Mouse (Mus musculus) CD4-positive, CD25-positive, alpha-beta regulatory T cell, adult 2 months (primary cell): ENCODE measurements at regions not wholly inside any gene's neighbourhood (a gene's known extent, or its start where the extent isn't known, plus 50 kb on each side); places are given as distances from the start of the nearest gene placed in this dataset.

Experiments
- DNase-seq: peaks from one replicate; pipeline ENCODE4 v3.0.0-alpha.2; 2012; ENCODE audit warnings: low read depth, low spot score

DNA sequence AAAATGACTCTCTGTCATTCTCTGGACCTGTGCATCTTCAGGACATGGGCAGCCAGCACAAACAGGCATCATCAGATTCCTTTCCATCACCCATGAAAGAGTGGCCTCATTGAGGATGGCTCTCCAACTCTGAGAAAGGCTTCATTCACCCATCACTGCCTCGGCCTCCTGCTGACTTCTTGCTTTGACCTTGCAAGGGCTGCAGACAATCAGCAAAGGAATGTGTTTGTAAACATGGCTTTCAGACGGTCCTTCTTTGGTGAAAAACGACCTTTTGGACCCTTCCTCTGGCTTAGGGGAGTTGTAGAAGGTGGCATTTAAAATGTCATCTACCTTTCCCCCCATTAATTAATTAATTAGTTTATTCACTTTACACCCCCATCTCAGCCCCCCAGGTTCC is 134.3 kb downstream of the Moxd1 start:
- no peak for DNase-seq

DNA sequence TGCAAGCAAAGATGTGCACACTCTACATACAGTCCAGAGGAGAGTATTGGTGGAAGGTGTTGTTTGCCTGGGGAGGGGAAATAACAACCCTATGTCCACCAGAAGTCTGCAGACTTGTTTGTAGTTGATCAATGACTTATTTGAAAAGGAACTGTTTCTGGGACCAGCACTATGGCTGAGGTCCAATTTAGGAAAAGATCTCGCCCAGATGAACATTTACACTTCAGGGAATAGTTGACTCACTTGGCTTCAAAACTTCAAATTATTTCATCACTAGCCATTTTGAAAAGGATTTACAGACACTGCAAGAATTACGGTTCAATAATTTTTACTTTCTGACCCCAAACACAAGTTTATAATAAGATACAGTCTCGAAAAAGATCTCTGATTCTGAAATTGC is 138.1 kb downstream of the Moxd1 start:
- no peak for DNase-seq

DNA sequence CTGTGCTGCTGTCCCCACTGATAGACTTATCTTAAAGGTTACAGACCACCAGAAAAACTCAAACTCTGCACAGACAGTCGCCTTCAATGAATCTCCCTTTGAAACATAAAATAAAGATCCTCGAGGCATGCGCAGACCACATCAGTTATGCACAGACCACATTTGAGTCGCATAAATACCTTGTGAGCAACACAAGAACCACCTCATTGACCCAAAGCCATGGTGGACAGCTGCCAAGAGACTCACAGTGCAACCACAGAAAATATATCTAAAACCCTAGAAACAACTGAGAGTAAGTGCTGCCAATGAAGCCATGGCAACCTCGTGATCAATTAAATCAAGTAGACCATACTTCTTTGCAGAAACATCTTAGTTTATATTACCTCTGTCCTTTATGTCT is 142.1 kb downstream of the Moxd1 start:
- no peak for DNase-seq

DNA sequence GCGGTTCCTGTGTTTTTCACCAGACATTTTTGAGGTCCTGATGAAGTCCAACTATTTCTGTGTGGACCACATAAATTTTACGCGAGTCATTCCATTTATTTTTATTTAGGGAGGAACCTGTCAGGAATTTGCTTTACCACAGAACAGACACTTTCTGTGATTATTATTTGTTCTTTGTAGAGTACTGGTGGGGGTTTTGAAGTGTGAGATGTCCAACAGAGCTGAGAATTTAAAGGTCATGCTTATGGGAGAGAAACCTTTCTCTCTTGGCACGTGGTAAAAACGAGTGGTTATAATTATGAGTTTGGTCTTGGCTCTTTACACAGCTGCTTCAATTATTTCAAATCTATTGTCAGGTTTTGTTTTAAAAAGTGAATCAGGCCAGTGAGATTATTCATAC is 143.7 kb downstream of the Moxd1 start:
- DNase-seq = no peak

DNA sequence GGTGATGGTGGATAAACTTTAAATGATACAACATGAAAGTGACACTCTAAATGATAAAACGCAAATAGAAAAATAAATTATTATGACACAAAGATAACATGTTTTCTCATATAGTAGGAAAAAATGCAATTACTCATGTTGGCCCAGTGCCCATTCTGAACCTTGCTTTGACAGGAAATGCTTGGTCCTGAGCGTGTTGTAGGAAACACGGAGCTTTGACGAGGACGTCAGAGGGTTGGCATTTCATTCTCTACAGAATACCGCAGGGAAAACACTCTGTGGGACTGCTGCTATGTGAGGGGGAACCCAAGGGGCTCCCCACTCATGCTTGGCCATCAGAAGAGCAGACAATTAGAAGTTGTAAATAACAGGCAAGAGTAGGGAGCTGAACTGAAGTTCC is 150.6 kb downstream of the Moxd1 start:
- DNase-seq = no peak

DNA sequence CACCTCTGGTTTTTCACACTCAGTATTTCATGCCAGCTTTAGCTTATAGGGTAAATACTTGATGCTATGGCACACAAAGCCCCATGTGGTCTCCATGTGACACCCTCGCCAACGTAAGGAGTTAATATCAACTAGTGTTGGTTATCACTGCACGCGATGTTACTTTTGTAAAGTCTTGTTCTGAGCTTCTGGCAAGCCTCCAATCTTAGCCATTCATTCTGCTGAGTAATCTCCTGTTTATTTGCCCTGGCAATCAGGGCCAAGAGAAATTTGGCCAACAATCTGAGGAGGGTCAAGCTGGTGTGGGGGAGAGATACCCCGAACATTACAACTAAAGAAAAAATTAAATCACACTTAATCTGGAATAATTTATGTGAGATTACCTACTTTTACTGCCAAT is 156.0 kb downstream of the Moxd1 start:
- no peak for DNase-seq

DNA sequence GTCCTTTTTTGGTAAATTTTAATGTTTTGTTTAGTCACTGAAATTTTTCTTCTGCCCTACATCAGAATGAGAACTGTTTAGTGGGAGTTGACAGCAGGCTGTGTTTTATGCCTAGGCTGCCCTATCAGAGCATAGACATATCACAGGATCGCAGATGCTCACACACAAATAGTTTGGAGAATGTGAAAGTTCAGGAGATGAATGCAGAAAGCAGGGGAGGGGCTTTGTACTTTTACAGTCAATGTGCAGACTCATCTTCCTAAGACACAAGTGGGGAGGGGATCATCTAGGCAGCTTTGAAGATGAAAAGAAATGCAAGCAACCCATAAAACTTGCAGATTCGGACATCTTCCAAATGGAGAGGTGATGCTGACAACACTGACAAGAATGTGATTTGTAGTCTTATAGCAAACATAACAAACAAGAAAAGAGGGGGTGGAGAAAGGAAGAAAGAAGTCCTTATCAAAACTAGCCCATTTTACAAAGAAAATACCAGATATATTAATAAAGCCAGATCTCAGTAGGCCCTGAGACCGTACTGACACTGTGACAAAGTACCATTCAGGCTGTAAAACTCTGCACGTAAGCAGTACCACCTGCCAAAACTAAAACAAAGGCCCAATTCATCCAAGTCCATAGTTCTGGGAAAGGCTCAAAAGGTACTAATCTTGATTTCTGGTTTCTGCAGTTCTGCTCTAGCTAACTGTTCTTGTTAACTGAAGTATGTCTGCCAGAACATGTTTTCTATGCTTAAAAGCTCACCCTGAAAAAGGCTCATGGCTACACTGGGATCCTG is 157.4 kb downstream of the Moxd1 start:
- no peak for DNase-seq

DNA sequence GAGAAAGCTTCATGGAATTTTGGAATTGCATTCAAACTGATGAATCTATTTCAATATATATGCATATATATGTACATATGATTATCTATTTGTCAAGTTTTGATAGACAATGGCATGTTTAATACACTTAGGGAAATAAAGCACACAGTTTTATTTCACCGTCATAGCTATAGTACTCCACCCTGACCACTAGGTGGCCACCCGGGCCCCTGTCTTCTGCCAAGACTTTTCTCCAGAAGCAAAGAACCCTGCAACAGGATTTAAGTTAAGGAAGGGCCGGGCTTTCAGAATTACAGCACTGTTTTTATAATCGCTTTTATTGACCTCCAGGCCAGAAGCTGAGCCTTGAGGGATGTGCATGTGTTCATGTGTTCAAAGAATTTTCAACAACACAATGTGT is 158.6 kb downstream of the Moxd1 start:
- DNase-seq = peak; percentile 27

DNA sequence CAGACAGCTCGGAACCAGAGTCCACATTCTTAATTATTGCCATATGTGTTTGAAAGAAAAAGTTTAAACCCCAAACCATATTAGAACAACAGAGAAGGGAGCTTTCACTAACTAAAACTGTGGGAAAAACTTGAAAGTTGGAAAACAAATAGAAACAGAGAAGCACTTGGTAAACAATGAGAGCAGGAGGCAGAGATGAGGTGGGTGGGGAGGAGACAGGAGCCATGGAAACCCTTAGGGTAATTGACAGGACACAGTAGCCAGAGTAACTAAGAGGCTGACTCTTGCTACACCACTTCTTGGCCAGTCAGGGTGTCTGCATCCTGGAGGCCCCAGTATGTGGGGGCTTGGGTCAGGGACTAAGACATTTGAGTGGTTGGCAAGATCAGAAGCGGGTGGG is 160.7 kb downstream of the Moxd1 start:
- DNase-seq = no peak

DNA sequence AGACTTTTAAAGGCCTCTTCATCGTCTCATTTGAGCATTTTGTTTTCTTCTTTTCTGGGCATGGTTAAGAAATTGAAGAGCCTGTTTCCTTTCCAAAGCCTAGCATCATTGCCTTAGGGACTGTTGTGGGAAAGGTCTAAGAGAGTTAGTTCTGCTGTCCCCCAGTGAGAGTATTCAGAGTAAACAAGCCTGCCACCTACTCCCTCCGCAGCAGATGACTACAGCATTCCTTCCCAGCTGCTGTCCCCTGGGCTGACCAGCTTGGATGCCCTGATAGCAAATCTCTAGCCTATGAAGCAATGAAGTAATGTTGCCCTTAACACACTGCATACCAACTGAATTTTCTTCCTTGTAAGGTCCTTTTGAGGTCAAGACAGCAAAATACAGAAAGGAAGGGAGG is 164.9 kb downstream of the Moxd1 start:
- no peak for DNase-seq

DNA sequence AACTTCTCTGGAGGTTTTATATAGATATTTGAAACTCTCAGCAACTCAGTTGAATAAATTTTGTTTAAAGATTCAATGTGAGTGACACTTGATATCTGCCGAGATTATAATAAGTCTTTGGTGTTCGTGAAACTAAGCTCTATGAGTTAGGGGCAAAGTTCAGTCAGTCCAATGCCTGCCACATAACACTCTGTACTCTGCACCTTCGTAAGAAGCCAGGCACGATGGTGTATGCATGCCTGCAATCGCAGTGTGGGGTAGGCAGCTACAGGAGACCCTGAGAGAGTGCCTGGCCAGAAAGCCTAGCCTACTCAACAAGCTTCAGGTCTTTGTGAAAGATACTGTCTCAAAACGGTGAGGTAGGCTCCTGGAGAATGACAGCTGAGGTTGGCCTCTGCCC is 167.7 kb downstream of the Moxd1 start:
- no peak for DNase-seq

DNA sequence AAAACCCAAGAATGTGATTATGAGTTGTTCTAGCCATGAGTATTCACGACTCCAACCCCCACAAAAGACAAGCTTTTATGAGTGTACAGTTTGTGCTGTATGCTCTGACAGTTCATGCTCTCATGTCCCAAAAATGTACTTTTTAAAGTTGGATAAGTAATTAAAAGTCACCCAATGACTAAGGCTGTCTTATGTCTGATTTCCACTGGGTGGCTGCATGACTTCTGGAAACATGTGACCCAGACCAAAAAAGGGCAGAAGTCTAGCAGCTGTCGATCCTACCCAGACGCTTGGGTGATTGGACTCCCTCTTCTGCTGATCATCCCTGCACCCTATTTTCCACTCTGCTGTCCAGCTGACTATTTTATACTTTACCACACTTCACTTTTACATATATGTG is 168.7 kb downstream of the Moxd1 start:
- no peak for DNase-seq

DNA sequence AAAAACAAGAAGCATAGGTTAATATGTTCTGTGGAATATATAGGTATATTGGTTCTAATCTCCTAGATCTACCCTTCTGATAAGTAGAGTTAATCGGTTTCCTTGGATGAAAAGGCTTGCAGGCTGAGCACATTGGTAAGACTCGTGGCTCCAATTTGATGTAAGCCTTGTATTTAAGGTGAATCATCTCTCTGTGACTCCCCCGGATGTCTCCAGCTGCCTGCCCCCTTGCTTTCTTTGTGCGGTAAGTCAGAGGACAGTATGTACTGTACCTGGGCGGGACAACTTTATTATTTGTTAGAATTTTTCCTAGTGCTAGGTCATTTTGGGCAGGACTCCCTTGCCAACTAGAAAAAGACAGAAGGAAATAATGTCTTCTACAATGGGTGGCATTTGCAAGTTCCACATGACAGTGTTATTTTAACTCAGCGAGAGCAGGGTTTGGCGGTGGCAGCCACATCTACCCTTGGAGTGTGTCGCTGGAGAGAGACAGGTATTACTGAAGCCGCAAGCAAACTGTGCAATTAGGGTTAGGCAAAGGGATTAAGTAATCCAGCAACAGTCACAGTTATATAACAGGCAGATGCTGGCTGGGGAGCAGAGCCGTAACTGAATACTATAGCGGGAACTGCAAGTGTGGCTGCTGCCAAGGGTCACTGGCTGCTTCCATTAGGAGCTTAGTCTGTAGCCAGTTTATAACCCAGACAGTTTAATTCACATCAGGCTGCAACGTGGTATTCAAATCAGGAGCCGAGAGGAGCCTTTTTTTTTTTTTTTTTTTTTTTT is 172.9 kb downstream of the Moxd1 start:
- no peak for DNase-seq

DNA sequence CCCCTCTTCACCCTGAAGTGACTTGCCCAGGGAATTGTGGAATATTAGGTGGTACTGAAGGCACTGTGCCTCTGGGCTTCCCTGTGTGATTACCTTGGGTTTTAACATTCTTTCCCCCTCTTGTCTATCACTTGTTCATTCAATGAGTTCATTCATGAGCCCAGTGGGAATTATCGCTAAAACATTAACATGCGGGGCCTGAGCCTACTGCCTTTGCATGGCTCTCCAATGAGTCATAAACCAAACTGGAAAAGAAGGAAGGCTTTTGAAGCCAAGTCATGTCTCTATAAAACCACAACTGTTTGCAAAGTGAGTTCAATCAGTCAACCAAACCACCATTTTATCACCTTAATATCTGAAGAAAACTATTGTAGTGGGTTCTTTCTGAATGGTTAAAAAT is 173.8 kb downstream of the Moxd1 start:
- DNase-seq = no peak

DNA sequence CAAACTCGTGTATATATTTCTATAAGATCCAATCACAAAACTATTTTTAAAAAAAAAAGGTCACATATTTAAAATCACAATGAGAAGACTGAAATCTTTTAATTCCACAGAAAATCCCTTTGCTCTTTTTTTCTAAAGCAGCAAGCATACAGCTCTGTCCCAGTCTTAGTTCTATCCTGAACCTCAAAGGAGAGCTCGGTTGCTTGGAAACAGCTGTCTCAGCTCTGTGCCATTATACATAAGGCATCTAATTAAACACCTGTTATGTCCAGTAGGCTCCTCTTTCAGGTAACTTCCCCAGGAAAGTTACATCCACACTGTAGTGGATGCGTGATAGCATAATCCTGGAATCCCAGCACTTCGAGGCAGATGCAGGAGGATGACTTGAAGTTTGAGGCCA is 181.5 kb downstream of the Moxd1 start:
- DNase-seq = no peak

DNA sequence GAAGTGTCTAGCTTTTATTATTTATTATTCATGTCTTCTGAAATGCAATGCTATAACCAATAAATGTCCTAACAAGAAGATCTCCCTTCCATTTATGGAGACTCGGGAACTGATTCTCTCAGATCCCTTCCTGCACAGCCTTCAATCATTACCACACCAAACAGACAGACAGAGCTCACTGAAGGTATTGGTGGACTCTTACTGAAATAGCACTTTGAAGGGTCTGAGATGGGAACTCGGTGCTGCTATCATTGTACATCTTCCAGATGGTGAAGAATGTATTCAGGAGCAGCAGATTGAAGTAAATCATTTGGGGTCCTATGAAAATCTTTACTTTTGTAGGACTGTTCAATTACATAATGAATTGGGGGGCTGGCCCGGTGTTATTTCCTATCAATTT is 183.6 kb downstream of the Moxd1 start:
- no peak for DNase-seq

DNA sequence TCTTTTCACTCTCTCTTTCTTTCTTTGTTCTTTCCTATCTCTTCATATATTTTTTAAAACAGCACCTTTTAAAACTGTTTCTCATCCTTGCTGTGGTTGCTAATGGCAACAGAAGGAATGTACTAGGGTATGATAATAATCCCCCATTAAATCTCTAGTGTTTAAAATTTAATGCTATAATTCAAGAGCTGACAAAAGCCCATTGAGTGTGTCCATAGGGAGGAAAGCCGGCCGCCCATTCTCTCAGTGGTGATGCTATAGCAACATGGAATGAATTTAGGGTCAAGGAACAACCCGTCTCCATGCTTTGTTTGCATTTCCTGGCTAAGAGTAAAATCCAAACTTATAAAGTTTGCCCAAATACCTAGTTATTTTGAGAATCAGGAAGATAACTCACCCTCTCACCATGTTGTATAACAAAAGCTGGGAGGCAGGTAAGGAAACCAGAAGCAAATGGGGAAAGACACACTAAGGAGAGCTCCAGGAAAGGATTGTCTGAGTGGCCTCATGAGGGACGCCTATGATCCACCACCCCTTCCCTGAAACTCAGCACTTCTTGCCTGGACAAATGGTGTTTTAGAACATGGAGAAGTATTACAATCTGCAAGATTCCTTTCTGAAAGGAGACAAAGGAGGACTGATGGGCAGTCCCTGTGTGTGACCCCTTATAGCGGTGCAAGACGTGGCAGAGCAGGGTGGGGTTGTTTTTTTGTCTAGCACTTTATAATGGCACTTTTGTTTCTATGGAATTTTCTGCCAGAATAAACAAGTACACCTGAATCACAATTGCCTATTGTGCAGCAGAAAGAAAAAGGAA is 184.3 kb downstream of the Moxd1 start:
- DNase-seq = no peak

DNA sequence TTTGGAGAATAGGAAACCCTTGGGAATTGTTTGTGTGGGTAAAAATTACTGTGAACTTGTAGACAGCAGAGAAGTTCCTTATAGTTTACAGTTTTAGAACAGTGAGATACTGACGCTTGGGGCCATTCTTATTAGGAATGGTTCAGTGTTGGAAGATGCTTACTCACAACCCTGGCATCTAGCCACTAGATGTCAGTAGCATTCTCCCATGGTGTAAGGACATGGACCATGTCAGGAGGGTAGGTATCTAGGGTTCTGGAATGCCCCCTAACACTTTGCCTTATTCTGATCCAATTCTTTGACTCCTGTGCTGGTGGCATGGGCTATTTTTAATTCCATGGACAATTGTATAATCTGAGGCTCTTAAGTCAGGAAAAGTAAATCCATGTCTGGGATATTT is 185.3 kb upstream of the Ccn2 start:
- DNase-seq = peak; percentile 49

DNA sequence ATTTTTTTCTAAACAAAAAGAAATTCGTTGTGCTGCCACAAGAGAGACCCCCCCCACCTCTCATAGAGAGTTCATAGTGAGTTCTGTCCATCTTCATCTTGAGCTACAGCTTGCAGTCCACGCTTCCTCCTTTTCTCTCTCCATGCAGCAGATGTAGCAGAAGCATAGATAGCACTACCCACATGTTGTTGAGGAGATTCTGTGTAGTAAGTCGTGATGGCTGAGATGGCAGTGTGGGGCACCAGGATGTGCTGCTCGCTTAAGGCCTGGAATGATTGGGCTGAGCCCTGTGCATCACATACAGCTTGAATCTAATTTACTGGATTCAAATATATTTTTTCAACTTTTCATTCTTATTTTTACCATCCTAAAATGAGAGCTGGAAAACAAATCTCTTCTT is 184.4 kb upstream of the Ccn2 start:
- no peak for DNase-seq

DNA sequence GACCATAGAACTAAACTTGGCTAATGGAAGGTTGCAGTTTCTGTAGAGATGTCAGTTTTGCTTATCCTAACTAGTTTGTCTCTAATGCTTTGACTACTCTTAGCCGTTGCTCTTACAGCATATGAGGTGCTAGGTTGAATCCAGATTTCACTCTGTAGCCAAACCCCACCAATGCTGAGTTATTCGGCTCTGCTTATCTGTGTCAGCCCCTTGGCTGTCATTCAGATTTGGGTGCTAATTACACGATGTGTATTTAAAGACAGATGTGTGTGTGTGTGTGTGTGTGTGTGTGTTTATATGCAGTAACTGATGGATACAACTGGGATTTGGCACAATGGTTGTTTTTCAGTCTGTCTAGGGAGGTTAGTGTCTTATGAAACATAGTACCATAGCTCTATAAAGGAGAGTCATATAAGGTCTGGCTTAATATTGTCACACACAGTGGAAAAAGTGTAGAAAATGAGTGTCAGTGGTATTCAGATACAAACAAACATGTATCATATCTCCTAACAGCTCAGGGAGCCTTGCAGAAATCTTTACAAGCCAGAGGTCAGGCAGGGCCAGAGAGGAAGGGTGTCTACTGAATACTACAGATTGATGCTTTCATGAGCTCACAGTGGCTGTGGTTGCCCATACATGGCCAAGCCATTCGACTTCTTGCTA is 172.6 kb upstream of the Ccn2 start:
- no peak for DNase-seq

DNA sequence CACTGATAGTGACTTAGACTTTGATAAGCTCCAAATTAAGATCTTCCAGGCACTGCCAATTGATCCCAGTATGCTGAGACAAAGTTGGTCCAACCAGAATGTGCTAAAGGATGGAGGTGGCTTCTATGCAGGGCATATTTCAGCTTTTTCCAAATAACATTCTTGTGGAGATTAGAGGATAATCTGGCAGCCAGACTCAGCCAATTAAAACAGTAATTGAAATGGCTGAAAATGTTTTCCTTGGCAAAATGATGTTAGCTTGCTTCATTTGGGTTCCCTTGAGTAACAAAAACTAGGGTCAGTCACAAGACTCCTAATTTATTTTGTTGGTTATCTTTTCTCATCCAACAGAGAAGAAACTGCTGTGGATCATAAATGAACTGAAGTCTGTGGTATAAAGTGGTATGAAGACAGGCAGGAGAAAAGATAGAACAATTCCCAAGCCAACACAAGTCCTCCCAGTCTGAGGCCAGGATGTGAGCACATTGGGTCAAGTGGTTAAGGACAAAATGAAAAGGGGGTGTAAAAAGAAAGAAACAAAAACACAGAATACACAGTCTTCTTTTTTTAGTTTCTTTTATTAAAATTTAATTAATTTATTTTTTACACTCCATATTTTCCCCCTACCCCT is 161.4 kb upstream of the Ccn2 start:
- DNase-seq = no peak
